Mouse (Mus musculus): ENCODE results near the gene Znrf2. TPM values are rescaled to one million over a fixed set of nuclear protein-coding genes. Genes with fewer than 3 reads are reported as not detected.
"Not testable (repeated sequence)": the region's sequence is repeated elsewhere in the genome, so short reads cannot be mapped to it uniquely, and the experiment has no call there.

Znrf2 gene
- total RNA-seq, 2 experiments from 2014 or later: 24.0 to 27.6 TPM

GRCm38 (mm10) chr6:54805779-54806178 is 10.9 kb upstream of the Znrf2 start:
- intact Hi-C loops (cut with DNase I): loop anchor here (5.0 kb wide), 2 partner anchors 212 to 362 kb away; no protein-coding TSS in a partner anchor

GRCm38 (mm10) chr6:54809531-54810313 is 7.0 kb upstream of the Znrf2 start:
- intact Hi-C loops (cut with DNase I): loop anchor here (5.0 to 10.0 kb wide), 4 partner anchors 103 to 358 kb away; partner anchors contain the start of genes Fkbp14 and Plekha8
- DNase-seq: peak; percentile 58 to 65

More at GRCm38 (mm10) chr6:54805779-54806178, 10.9 kb upstream of the Znrf2 start:
- DNase-seq: no peak

GRCm38 (mm10) chr6:54810314-54810646 is 6.4 kb upstream of the Znrf2 start:
- DNase-seq: no peak
- intact Hi-C loops (cut with DNase I): loop anchor here (5.0 to 10.0 kb wide), 2 partner anchors 102 to 215 kb away; partner anchors contain the start of genes Fkbp14 and Plekha8

GRCm38 (mm10) chr6:54811546-54812250 is 5.0 kb upstream of the Znrf2 start:
- intact Hi-C loops (cut with DNase I): loop anchor here (5.0 to 10.0 kb wide), 2 partner anchors 101 to 217 kb away; partner anchors contain the start of genes Fkbp14 and Plekha8
- peak; percentile 57 to 71 for DNase-seq

GRCm38 (mm10) chr6:54812276-54812675 is 4.4 kb upstream of the Znrf2 start:
- intact Hi-C loops (cut with DNase I): loop anchor here (5.0 to 10.0 kb wide), 2 partner anchors 100 to 217 kb away; partner anchors contain the start of genes Fkbp14 and Plekha8
- DNase-seq: peak; percentile 43 to 57

- intact Hi-C loops (cut with DNase I): loop anchor here (2.0 to 10.0 kb wide), 4 partner anchors 111 to 221 kb away; partner anchors contain the start of genes Fkbp14, Ggct, Nod1 and Plekha8
- DNase-seq: no peak
Observed at GRCm38 (mm10) chr6:54815428-54816130, 1.1 kb upstream of the Znrf2 start.

- intact Hi-C loops (cut with DNase I): loop anchor here (2.0 to 10.0 kb wide), 4 partner anchors 113 to 223 kb away; partner anchors contain the start of genes Fkbp14, Ggct, Nod1 and Plekha8
- DNase-seq: peak; percentile 81 to 82
Observed at GRCm38 (mm10) chr6:54817266-54817767, 601 bp downstream of the Znrf2 start.

GRCm38 (mm10) chr6:54818389-54818788 is 1.7 kb downstream of the Znrf2 start:
- intact Hi-C loops (cut with DNase I): loop anchor here (5.0 to 10.0 kb wide), 2 partner anchors 174 to 224 kb away; partner anchors contain the start of genes Fkbp14, Ggct and Plekha8
- no peak for DNase-seq

- intact Hi-C loops (cut with DNase I): loop anchor here (5.0 to 10.0 kb wide), 2 partner anchors 173 to 224 kb away; partner anchors contain the start of genes Fkbp14, Ggct and Plekha8
- no peak for DNase-seq
Observed at GRCm38 (mm10) chr6:54819272-54819671, 2.6 kb downstream of the Znrf2 start.

- DNase-seq: no peak
- intact Hi-C loops (cut with DNase I): loop anchor here (5.0 to 10.0 kb wide), 2 partner anchors 173 to 225 kb away; partner anchors contain the start of genes Fkbp14, Ggct and Plekha8
Observed at GRCm38 (mm10) chr6:54819746-54820145, 3.0 kb downstream of the Znrf2 start.

- intact Hi-C loops (cut with DNase I): no loop called here
- DNase-seq: peak; percentile 35 to 38
Observed at GRCm38 (mm10) chr6:54822348-54822747, 5.6 kb downstream of the Znrf2 start.

GRCm38 (mm10) chr6:54824561-54824960 is 7.8 kb downstream of the Znrf2 start:
- DNase-seq; intact Hi-C loops (cut with DNase I): not testable (repeated sequence)

GRCm38 (mm10) chr6:54827481-54827880 is 10.8 kb downstream of the Znrf2 start:
- no peak for DNase-seq

GRCm38 (mm10) chr6:54828274-54828673 is 11.6 kb downstream of the Znrf2 start:
- intact Hi-C loops (cut with DNase I): no loop called here
- no peak for DNase-seq

More at GRCm38 (mm10) chr6:54827481-54827880, 10.8 kb downstream of the Znrf2 start:
- intact Hi-C loops (cut with DNase I): no loop called here

GRCm38 (mm10) chr6:54830048-54830772 is 13.5 kb downstream of the Znrf2 start:
- intact Hi-C loops (cut with DNase I): no loop called here
- DNase-seq: no peak

GRCm38 (mm10) chr6:54831069-54831720 is 14.5 kb downstream of the Znrf2 start:
- intact Hi-C loops (cut with DNase I): no loop called here

GRCm38 (mm10) chr6:54833427-54833826 is 16.7 kb downstream of the Znrf2 start:
- intact Hi-C loops (cut with DNase I): no loop called here
- DNase-seq: no peak

More at GRCm38 (mm10) chr6:54831069-54831720, 14.5 kb downstream of the Znrf2 start:
- no peak for DNase-seq

- DNase-seq: no peak
- intact Hi-C loops (cut with DNase I): no loop called here
Observed at GRCm38 (mm10) chr6:54836666-54837065, 19.9 kb downstream of the Znrf2 start.

GRCm38 (mm10) chr6:54841399-54841798 is 24.7 kb downstream of the Znrf2 start:
- intact Hi-C loops (cut with DNase I): no loop called here
- DNase-seq: no peak

All from heart, postnatal 10 days (tissue).